Mouse (Mus musculus) midbrain, postnatal 0 days (tissue): ENCODE results near the gene S1pr5. TPM values are rescaled to one million over a fixed set of nuclear protein-coding genes. Genes with fewer than 3 reads are reported as not detected.
"Not testable (repeated sequence)": the region's sequence is repeated elsewhere in the genome, so short reads cannot be mapped to it uniquely, and the experiment has no call there.

ENCODE experiments used
- ATAC-seq: fragments of 200-750 bp; cut with Nextera tagmentation; 2 replicates; pipeline ENCODE4 v1.8.0; 2017; ENCODE audit warnings: moderate number of reproducible peaks, mild to moderate bottlenecking, moderate TSS enrichment, moderate library complexity; ENCODE audit not compliant: low FRiP score
- DNase-seq: peaks from one replicate; pipeline ENCODE4 v3.0.0-alpha.2; 2015; ENCODE audit warnings: low spot score
- H3K27ac ChIP-seq: fragments of 300-500 bp; sonication (generic); 2 replicates; pipeline ENCODE4 v1.5.1; 2014; ENCODE audit warnings: low read depth, mild to moderate bottlenecking, low read length, mixed read lengths
- H3K27me3 ChIP-seq: fragments of 300-500 bp; sonication (generic); 2 replicates; pipeline ENCODE4 v1.6.1; 2014; ENCODE audit warnings: low read length, control low read depth, mixed read lengths; ENCODE audit not compliant: insufficient read depth
- H3K36me3 ChIP-seq: fragments of 300-500 bp; sonication (generic); 2 replicates; pipeline ENCODE4 v1.6.1; 2014; ENCODE audit warnings: low read length, control low read depth, mixed read lengths; ENCODE audit not compliant: insufficient read depth
- H3K4me1 ChIP-seq: fragments of 300-500 bp; sonication (generic); 2 replicates; pipeline ENCODE4 v1.6.1; 2014; ENCODE audit warnings: mild to moderate bottlenecking, control low read depth, antibody characterized with exemption, low read length, mixed read lengths; ENCODE audit not compliant: insufficient read depth
- H3K4me2 ChIP-seq: fragments of 300-500 bp; sonication (generic); 2 replicates; pipeline ENCODE4 v1.6.1; 2014; ENCODE audit warnings: low read depth, mild to moderate bottlenecking, low read length, mixed read lengths; ENCODE audit not compliant: poor library complexity, severe bottlenecking
- H3K4me3 ChIP-seq: fragments of 300-500 bp; sonication (generic); 2 replicates; pipeline ENCODE4 v1.5.1; 2014; ENCODE audit warnings: low read depth, mild to moderate bottlenecking, low read length, moderate library complexity
- H3K9ac ChIP-seq: fragments of 300-500 bp; sonication (generic); replicated peaks from 2 replicates; pipeline ENCODE4 v1.6.1; 2014; ENCODE audit warnings: mild to moderate bottlenecking, low read length, moderate library complexity, mixed read lengths; ENCODE audit not compliant: poor library complexity, severe bottlenecking
- H3K9me3 ChIP-seq: fragments of 300-500 bp; sonication (generic); 2 replicates; pipeline ENCODE4 v1.6.1; 2016; ENCODE audit warnings: low read length, control low read depth
- CTCF ChIP-seq: IDR thresholded peaks from 2 replicates; pipeline ENCODE4 v1.5.1; 2016; ENCODE audit warnings: antibody characterized with exemption, mild to moderate bottlenecking
- WGBS: fragments of 180-500 bp; shearing (Covaris S2); extraction: QIAGEN DNeasy Blood & Tissue Kit; methylation state at CpG from one replicate; pipeline ENCODE4 v1.1.7; 2014; 5-methylcytosine and 5-hydroxymethylcytosine counted together
- polyA plus RNA-seq: library from polyadenylated mRNA; unstranded; fragments of >200 nt; fragmentation: Nextera tagmentation; extraction: Ambion mirVana; gene quantifications from 2 replicates; pipeline ENCODE4 v1.2.1, GENCODE M21; 2015
- total RNA-seq: library from RNA; depleted of rRNA; stranded (reverse); fragments of >200 nt; gene quantifications from 2 replicates; pipeline ENCODE4 v1.2.3, GENCODE M21; 2014; rRNA removed

The S1pr5 gene
- 4.2 and 5.2 TPM in 2 replicates for total RNA-seq
- 2.7 and 2.9 TPM in 2 replicates for polyA plus RNA-seq

DNA sequence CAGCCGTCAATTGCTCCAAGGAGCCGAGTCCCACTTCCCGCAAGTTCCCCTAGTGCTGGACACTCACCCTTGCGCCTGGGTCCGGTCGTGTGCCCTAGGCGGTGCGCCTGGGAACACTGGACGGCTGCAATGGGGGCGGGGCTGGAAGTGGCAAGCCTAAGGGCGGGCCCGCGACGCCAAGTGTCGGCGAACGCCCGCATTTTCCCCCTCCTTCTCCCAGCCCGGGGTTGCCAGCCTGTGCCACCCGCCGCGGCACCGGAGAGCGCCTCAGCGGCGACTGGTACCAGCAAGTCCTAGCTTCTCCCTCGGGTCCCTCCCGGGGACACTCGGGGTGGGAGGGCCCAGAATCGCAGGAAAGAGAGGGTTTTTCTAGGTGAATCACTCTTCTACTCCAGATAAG, at the start of gene S1pr5:
S1pr5 (minus strand) TSS at position 118 of the 400 bp plus-strand sequence.
- peaks cover 55% of the 10 kb centered on the region for H3K27me3 ChIP-seq
- TF ChIP-seq CTCF, result no peak
- no peak within 1 kb of the TSS for H3K4me3 ChIP-seq
- H3K4me2 ChIP-seq, result peak within 1 kb of the TSS; percentile 26; the same call in 1 of the 2 replicates
- no peak within 1 kb of the TSS for H3K27ac ChIP-seq
- H3K9ac ChIP-seq, result no peak within 1 kb of the TSS
- WGBS, result 1% methylated on average over 26 of the region's 30 CpGs
- H3K36me3 ChIP-seq, result no peaks in the 10 kb centered on the region
- ATAC-seq (no peak), DNase-seq (no peak)
- H3K9me3 ChIP-seq, result no peaks in the 10 kb centered on the region
- H3K4me1 ChIP-seq, result peaks cover 6% of the 10 kb centered on the region; the same call in 1 of the 2 replicates

DNA sequence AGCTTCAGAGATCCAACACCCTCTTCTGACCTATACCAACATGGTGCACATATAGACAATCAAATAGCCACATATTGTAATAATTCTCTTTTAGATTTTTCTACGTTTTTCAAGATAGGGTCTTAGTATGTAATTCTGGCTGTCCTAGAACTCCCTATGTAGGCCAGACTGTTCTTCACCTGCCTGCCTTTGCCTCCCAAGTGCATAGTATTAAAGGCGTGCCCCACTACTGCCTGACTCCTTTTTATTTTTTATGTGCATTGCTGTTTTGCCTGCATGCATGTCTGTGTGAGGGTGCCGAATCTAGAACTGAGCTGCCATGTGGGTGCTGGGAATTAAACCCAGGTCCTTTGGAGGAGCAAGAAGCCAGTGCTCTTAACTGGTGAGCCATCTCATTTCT, 44.0 kb upstream of the S1pr5 start:
- 98% methylated on average over 3 of the region's 3 CpGs for WGBS
- no peak overlapping the region for H3K4me2 ChIP-seq
- H3K9me3 ChIP-seq, result no peaks in the 10 kb centered on the region
- no peak overlapping the region for H3K27ac ChIP-seq
- H3K9ac ChIP-seq, result no peak overlapping the region
- DNase-seq (no peak), ATAC-seq (no peak)
- H3K4me3 ChIP-seq, result no peak overlapping the region
- no peaks in the 10 kb centered on the region for H3K27me3 ChIP-seq
- TF ChIP-seq CTCF, result no peak
- peaks cover 12% of the 10 kb centered on the region; the same call in 1 of the 2 replicates for H3K4me1 ChIP-seq
- H3K36me3 ChIP-seq, result no peaks in the 10 kb centered on the region

DNA sequence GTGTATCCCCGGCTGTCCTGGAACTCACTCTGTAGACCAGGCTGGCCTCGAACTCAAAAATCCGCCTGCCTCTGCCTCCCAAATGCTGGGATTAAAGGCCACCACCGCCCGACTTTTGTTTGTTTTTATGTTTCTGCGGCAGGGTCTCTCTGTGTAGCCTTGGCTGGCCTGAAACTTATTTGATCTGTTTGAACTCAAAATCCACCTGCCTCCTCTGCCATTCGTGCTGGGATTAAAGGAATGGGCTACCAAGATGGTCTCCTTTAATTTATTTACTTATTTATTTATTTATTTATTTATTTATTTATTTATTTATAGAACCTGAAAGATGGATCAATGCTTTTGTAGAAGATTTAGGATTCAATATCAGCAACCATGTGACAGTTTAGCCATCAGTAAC, 43.6 kb upstream of the S1pr5 start:
- not testable (repeated sequence) for H3K9ac ChIP-seq, H3K36me3 ChIP-seq, H3K27me3 ChIP-seq, DNase-seq, H3K9me3 ChIP-seq, ATAC-seq
- 0 out of 2 replicates have a peak overlapping the region, but pooled peaks have one; percentile 12 for H3K27ac ChIP-seq
- peaks cover 16% of the 10 kb centered on the region; the same call in 1 of the 2 replicates for H3K4me1 ChIP-seq
- 16% methylated on average over 7 of the region's 7 CpGs for WGBS
- peak overlapping the region; percentile 59 for H3K4me2 ChIP-seq
- peak overlapping the region; percentile 81; the same call in 1 of the 2 replicates for H3K4me3 ChIP-seq

GRCm38 (mm10) chr9:21291022-21291787, 43.0 kb upstream of the S1pr5 start, which contains the start of gene Cdkn2d:
Gene Cdkn2d, minus strand, starts transcription at chr9:21291407.
- DNase-seq (peak; percentile 100), ATAC-seq (peak; percentile 95)
- Histone ChIP-seq H3K9ac (peak within 1 kb of the TSS; percentile 89), H3K36me3 (no peaks in the 10 kb centered on the region), H3K9me3 (no peaks in the 10 kb centered on the region), H3K4me3 (peak within 1 kb of the TSS; percentile 81), H3K4me2 (peak within 1 kb of the TSS; percentile 59), H3K27ac (peak within 1 kb of the TSS; percentile 85), H3K27me3 (no peaks in the 10 kb centered on the region), H3K4me1 (peaks cover 19% of the 10 kb centered on the region; the same call in 1 of the 2 replicates)
- TF ChIP-seq CTCF, result peak; percentile 67
- 0% methylated on average over 44 of the region's 51 CpGs for WGBS

- DNase-seq, result peak; percentile 32
Measured at GRCm38 (mm10) chr9:21290589-21290988, 42.3 kb upstream of the S1pr5 start.

GRCm38 (mm10) chr9:21289337-21289671, 41.1 kb upstream of the S1pr5 start:
- 89% methylated on average over 2 of the region's 2 CpGs for WGBS
- H3K4me3 ChIP-seq, result peak overlapping the region; percentile 81; the same call in 1 of the 2 replicates

More at GRCm38 (mm10) chr9:21290589-21290988, 42.3 kb upstream of the S1pr5 start:
- no peak for ATAC-seq
- no peaks in the 10 kb centered on the region for H3K36me3 ChIP-seq
- H3K27ac ChIP-seq, result peak overlapping the region; percentile 85
- H3K4me1 ChIP-seq, result peaks cover 19% of the 10 kb centered on the region; the same call in 1 of the 2 replicates
- H3K4me2 ChIP-seq, result peak overlapping the region; percentile 59
- H3K4me3 ChIP-seq, result peak overlapping the region; percentile 81
- no peaks in the 10 kb centered on the region for H3K27me3 ChIP-seq
- H3K9me3 ChIP-seq, result no peaks in the 10 kb centered on the region
- TF ChIP-seq CTCF, result no peak
- 1% methylated on average over 20 of the region's 20 CpGs for WGBS
- H3K9ac ChIP-seq, result peak overlapping the region; percentile 89

More at GRCm38 (mm10) chr9:21289337-21289671, 41.1 kb upstream of the S1pr5 start:
- DNase-seq, result no peak
- no peak for ATAC-seq
- Histone ChIP-seq H3K27ac (no peak overlapping the region), H3K36me3 (peaks cover 7% of the 10 kb centered on the region; the same call in 1 of the 2 replicates), H3K9me3 (no peaks in the 10 kb centered on the region), H3K9ac (no peak overlapping the region), H3K4me1 (peaks cover 19% of the 10 kb centered on the region; the same call in 1 of the 2 replicates), H3K4me2 (peak overlapping the region; percentile 59; the same call in 1 of the 2 replicates), H3K27me3 (no peaks in the 10 kb centered on the region)
- no peak for TF ChIP-seq CTCF
